Mouse (Mus musculus): Measurements from ENCODE around the gene Wasl.

- TF ChIP-seq TCF3 (IDR thresholded peaks at IDR 0.05; ENCODE audit: insufficient read length, low read depth) (no peak), MAX (IDR thresholded peaks at IDR 0.05; ENCODE audit: low read depth) (no peak), POLR2AphosphoS2 (IDR thresholded peaks at IDR 0.05; ENCODE audit: insufficient read length, low read depth) (no peak), POLR2A (IDR thresholded peaks at IDR 0.05; ENCODE audit: insufficient read length, low read depth) (no peak), CEBPB (IDR thresholded peaks at IDR 0.05; ENCODE audit: insufficient read depth, poor library complexity, severe bottlenecking) (no peak), TCF12 (IDR thresholded peaks at IDR 0.05; ENCODE audit: insufficient read depth, poor library complexity, severe bottlenecking) (no peak), E2F4 (IDR thresholded peaks at IDR 0.05; ENCODE audit: insufficient read depth) (no peak), USF1 (IDR thresholded peaks at IDR 0.05; ENCODE audit: low read depth) (no peak), MYOG (IDR thresholded peaks at IDR 0.05; ENCODE audit: control insufficient read depth in 1 of 3, insufficient read depth in 1 of 3, insufficient read length in 2 of 3, low read depth in 2 of 3) (no peak), MYOD1 (IDR thresholded peaks at IDR 0.05; ENCODE audit: control insufficient read depth in 1 of 3, insufficient read length in 2 of 3, low read depth in 2 of 3) (no peak), REST (IDR thresholded peaks at IDR 0.05; ENCODE audit: insufficient read depth, insufficient read length) (no peak)
Observed at GRCm38 (mm10) chr6:24616746-24617145, 48.1 kb downstream of the Wasl start.
